Mouse (Mus musculus) urinary bladder, postnatal 4 days (tissue): ENCODE measurements at regions not wholly inside any gene's neighbourhood (a gene's known extent, or its start where the extent isn't known, plus 50 kb on each side); places are given as distances from the start of the nearest gene placed in this dataset.

Experiments
- DNase-seq, 2 experiments: peaks; one replicate each; pipeline ENCODE4 v3.0.0; 2021 to 2022; ENCODE audit warnings: low spot score in 2 of 2

DNA sequence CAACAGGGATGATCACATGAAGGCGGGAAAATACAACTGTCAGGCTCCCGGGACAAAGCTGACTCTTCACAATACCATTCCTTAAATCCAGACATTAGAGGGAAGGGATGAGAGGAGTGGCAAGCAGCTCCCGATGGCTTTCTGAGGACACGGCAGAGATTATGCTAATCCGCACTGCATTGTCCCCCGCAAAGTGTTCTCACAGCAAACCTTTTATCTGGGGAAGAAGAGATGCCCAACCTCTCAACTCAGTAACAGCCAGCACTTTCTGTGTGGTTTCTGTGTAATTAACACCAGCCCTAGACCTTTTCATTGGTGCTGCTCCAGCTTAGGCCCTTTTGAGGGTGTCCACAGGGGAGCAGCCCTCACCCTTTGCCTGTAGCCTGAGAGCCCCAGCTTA lies 137.9 kb downstream of the Barhl2 start:
- DNase-seq = no peak

DNA sequence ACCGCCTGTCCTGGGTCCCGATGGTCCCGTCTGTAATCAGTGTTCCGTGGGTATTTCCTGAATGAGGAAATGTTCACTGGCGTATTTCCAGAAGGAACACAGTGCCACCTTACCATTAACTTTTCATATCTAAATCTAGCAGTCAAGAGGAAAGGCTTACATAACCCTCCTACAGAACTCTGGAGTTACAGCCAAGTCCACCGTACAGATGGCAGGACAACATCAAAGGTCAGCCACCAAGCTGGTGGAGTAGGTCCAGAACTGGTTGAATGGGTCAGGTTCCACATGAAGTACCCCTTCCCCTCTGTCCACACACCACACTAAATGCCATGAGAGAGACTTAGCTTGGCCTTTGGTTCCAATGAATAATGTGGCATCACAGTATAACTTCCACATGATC lies 139.7 kb downstream of the Barhl2 start:
- no peak for DNase-seq

DNA sequence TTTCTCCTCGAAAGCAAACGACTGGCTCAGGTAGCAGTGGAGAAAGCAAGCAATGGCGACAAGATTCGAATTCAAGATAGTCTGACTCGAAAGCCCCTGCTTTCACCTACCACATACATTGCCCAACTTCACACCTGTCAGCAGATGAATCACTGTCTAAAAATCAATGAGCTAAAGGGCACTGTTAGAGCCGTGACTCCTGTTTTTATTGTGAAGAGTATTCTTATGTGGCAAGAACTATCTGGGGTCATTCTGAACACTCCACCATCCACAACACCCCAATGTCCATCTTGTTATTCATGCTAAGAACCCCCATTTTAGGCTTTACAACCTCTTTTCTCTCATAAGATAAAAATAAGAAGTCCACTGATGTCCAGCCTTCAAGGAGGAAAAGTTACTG lies 144.1 kb downstream of the Barhl2 start:
- DNase-seq = no peak

DNA sequence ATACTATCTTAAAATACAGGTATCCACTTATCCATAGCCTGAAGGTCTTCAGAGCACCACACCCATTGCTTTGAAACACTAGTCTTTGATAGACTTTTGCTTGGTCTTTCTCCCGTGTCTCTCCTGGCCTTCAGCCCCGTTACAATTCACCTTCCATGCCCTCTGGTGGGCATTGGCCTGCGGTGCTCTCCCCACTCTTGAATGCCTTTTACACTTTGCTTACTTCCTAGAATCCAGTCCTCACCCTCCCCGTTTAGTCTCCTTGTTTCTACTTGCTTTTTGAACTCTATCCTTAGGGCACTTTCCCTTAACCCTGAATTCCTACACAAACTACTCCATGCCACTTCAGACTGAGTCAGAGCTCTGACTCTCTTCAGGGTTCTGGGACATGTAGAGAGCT lies 156.6 kb downstream of the Barhl2 start:
- DNase-seq = no peak

DNA sequence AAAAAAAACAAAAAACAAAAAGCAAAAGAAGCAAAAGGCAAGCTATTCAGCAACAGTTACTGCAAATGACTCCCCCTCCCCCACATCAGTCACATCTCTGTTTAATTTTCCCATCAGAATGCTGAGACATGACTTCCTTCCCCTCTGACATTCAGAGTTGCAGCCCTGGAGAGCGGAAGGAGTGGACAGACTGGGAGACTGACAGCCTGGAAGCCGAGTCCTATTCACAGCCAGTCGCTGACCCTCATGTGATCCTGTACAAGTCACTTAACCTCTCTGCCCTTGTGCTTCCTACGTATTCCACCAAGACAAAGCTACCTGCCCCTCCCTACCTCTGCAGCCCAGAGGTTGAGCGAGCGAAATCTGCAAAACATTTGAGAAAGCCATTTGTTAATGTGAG lies 161.2 kb downstream of the Barhl2 start:
- no peak for DNase-seq

DNA sequence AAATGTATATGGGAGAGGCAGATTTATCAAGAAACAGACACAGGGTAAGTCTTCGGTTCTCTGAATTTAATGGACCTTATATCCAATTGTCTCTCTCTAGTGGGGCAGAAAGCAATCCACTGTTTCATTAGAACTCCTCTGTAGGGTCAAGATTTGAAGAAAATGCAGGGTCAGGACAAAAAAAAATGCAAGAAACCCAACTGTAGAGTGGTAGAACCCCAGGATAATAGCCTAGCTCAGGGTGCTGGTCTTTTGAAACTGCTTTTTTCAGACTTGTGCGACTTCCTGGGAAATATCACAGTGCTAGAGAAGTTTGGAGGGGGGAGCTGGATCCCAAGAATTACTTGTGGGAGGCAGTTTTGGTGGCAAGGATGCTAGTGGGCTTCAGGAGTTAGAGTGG lies 162.0 kb downstream of the Barhl2 start:
- DNase-seq = no peak

DNA sequence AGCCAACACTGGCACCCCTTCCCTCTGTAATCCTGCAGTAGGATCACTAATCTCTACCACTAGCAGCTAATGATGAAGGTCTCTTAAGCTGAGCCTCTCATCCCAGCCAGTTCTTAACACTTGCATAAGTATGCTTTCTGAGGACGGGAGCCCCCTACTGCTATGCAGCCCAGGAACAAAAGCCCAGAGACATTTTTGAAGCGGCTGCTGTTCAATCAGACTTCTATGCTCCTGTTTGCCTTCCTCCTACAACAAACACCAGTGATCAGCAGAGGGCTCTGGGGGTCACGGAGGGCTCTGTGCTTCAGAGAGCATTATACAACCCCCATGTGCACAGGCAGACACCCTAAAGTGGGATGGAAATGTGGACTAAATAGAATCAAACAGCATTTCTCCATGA lies 162.4 kb downstream of the Barhl2 start:
- DNase-seq = no peak

DNA sequence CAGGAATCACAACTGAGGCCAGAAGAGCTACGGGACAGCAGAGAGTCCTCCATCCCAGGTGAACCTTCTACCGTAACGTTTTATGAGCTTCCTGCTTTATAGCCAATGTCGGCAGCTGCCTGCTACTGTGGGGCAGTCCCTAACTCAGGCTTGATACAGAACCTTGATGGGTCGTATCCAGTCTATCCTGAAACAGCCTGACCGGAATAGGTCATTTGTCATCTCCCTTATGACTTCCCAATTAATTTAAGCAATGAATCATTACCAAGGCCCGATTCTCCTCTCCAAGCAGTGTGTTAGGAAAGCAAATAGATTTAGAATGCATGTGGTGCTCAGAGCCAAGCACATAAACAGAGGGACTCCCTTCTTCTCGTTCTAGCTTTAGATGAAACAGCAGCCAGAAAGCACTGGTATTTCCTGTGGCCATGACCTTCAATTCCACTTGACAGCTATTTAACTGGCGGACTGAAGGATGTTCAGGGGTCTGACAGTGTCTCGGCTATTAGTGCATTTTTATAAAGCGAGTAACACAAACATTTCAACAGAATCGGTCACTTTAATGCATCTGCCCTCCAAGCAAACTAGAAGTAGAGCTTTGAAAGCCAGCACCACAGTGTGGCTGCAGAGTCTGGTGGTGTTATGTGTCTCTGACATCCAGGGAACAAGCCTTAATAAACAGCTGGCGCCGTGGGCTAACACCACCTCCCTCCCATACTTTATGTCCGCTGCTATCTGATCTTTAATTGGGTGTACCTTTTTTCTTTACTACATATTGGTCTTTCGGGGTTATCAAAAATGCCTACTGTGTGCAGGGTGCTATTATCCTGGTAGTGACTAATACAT lies 165.4 kb downstream of the Barhl2 start:
- no peak for DNase-seq

DNA sequence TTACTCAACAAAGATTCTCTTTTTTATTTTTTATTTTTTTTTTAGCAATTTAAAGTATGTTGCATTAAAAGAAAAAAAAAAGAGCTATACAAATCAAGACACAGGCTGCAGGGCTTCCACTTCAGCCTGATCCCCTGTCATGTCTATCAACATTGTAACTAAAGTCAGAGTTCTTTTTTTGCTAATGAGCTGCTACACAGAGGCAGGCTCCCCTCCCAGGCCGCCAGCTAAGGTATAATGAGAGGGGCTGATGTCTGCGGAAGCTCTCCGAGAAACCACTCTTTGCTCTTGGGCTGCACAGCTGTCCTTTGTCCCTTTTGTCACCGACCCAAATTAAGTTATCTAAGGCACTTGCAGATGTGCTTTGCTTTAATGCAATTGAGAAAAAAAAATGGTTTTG lies 172.8 kb downstream of the Barhl2 start:
- DNase-seq = no peak

DNA sequence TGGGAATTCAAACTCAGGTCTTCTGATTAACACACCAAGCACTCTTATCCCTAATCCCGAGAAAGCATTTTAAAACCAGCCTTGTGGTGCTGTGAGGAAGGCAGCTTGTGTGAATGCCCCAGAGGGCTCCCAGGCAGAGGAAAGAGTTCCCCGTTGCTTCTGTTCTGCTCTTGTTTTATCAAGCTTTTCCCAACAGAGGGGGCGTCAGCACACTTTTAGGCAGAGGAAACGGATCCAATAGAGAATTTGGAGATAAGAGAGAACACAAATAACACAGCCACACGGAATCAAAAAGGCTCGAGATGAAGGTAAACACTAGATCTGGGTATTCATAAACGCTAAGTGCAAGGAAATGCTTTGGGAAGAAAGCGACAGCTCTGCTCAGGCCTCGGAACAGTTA lies 173.2 kb downstream of the Barhl2 start:
- DNase-seq = no peak

DNA sequence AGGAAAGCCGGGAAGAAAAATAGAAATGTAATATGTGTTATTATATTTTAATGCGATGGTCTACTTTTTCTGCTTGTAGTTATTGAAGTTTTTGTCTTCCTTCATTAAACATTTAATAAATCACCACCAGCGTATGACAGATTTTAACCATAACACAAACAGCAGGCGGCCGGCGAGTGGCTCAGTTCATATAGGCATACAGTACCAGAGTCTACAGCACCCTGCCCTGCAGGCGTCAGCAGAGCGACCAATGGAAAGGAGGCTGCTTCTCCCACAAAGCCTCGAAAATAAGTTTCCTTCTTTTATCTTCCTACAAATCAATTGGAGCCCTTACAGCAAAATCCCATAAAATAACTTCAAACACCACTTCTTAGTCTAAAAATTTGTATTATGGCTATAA lies 175.3 kb downstream of the Barhl2 start:
- no peak for DNase-seq

DNA sequence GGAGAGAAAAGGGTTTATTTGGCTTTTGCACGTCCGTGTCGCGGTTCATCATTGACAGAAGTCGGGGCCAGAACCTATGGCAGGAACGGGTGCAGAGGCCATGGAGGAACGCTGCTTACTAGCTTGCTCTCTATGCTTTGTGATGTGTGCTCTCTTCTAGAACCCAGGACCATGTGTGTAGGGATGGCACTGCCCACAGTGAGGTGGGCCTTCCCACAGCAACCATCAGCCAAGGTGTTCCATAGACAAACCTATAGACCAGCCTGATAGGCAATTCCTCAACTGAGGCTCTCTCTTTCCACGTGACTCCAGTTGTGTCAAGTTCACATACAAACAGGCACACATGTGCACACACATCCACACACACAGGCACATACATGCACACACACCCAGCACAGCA lies 180.2 kb downstream of the Barhl2 start:
- DNase-seq = no peak

DNA sequence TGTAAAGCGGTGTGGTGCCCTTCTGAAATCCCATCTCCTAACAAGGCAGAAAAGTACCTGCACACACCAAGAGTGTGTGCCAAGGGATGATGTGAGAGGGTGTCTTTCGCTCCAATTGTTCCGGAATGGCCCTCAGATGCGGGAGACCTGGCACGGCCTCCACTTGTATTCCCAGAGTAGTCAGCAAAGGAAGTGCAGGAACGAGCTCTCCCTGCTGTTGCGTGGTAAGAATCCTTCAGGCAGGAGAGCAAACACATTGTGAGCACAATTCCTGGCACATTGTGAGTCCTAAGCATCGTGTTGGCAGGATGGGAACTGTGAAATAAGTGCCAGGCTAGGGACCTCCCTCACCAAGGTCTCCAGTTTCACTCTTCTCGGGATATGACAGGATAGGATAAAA lies 180.7 kb downstream of the Barhl2 start:
- no peak for DNase-seq

DNA sequence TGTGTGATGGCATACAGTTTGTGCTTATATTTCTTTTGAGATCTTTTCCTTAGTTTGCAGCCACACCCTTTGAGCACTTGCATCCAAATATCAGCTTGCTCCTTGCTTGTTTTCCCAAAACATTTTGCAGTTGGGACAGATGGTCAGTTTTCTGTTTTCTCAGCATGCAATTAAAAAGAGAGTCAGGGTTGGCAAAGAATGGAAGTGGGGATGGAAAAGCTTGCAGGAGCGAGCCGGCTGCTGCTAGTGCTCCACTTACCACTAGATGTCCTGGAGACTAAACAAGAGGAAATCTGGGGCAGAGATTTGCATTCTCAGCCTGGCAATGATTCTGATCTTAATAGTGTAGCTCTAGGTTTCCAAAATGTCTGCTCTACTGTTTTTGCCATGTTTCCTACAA lies 181.8 kb downstream of the Barhl2 start:
- no peak for DNase-seq

DNA sequence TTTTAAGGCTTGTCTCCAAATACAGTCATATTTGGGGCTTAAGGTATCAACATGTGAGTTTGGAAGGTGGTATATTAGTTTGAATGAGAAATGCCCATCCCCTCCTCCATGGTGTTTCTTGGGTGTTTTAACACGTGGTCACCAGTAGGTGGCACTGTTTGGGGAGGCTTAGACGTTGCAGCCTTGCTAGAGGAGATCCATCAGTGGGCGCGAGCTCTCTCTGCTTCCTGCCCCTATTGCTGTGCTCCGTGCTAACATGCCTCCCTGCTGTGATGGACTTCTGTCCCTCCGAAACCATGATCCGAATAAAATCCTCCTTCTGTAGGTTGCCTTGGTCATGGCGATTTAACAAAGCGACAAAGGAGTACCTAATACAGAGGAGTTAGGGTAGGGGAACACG lies 183.3 kb downstream of the Barhl2 start:
- no peak for DNase-seq

DNA sequence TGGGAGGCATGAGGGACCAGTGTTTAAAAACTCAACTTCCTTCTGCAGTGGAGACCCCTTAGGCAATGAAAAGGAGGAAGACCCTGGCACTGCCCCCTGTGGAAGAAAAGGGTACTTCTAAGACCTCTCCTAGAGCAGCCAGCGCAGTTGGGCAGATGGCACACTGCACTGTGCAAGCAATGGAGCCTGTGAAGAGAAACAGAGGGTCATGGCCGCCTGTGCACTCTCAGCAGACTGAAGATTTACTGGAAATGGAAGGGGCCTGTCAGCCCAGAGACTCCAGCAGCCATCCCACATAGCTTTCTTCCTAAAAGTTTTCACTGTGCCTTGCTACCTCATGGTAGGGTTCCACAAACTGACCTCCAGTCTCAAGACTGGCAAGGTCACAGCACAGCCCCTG lies 193.4 kb downstream of the Barhl2 start:
- DNase-seq = no peak

DNA sequence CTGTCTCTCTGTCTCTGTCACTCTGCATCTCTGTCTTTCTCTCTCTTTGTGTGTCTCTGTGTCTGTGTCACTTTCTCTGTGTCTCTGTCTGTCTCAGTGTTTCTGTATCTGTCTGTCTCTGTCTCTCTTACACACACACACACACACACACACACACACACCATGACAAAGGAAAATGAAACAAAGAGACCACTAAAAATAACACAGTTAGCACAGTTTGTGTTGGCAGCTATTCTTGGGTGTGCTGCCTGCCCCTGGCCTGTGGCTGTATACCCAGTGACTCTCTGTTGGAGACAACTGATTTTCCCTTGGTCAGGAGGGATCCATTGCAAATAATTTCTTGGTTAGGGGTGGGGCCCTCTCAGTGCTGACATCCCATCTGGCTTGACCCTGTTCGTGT lies 200.8 kb downstream of the Barhl2 start:
- no peak for DNase-seq

DNA sequence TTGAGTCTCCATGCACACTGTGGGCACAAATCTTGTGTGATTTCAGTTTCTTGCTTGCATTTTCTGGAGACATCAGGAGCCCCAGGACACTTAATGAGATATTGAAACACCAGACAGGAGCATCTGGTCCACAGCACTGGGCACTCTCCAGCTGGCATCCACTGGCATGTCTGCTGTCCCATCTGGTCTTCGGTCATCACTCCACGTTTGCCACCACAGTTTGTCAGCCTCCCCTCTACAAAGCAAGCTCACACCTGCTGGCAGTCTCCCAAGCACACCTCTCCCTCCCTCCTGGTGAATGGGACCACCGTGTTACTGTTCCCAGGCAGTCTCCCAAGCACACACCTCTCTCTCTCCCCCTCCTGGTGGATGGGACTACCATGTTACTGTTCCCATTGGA lies 228.8 kb downstream of the Barhl2 start:
- DNase-seq = no peak

DNA sequence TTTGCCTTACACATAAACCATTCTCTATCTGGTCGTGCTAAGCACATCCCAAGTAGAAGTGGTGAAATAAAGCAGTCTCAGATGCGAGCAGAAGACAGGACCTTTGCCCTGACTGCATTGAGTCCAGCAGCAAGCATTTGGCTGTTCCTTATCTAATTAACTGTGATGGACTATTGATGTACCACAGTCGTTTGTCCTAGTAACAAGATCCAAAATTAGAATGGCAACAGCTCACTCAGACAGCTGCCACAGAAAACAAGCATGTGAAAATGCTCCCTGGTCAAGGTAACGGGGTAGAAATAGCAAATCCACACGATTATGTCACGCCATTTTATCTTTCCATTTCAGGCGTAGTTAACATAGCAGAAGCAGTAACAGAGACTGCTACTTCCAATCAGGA lies 233.8 kb downstream of the Barhl2 start:
- DNase-seq = no peak

DNA sequence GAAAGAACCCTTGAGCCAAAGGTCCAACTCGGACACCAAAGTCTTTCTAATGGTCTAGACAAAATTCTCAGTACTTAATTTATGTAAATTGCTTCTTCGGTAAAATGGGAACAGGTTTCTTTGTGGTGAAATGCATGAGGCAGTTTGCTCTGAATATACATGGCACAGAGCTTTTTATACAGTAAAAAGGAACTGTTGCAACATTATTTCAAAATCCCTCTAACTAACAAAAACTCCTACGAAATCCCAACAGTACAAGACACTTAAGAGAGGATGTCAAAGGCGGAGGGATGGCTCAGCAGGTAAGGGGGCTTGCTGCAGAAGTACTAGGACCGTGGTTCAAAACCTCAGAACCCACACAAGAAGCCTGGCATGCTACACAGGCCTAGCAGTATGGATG lies 248.4 kb downstream of the Barhl2 start:
- DNase-seq = no peak

DNA sequence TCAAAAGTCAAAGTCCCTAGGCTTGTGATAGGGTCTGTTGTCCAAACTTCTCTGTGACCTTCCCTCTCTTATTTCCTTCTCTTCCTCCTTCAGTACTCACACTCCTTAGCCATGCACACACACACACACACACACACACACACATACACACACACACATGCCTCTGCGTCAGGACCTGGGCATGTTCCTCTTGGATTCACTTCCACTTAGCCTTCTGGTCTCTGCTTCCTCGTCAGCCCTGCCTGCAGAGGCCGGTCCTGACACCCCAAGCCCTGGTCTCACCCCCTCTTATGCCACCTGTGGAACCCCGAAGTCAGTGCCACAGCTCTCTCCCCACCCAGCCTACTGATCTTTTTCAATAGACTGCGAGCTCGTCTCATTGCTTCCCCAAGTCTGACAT lies 250.3 kb downstream of the Barhl2 start:
- DNase-seq = no peak

DNA sequence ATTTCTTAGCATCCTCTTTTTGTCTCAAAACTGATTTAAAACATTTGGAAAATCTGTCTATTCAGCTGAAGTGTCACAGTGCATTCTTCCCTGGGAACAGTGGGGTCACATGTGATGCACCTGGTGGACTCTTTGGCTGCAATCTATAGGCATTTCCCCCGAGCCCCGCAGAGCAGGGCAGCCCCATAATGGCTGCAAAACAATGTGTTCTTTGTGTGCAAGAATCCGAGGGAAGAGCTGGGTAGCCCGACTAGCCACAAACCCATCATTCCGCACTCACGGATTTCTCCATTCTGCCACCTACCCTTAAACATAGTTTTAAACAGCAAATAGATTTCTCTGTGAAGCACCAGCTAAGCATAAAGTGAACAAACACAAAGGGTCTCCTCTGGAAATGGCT lies 252.2 kb downstream of the Barhl2 start:
- DNase-seq = no peak

DNA sequence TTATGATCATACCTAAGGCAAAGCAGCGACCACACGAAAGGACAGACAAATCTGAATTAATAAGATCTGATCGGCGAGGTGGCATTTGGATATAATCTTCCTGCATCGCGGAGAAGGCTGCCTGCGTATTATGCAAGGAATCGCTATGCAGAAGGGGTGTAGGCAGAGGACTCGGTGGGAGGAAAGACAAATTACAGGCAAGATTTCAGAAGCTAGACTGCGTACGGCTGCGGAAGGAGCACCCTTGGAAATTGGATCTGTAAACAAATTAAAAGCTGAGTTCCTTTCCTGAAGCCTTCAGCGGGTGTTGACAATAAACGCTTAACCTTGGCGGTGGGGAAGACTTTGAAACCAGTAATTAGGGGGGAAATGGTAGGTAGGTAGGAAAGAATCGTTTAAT lies 257.3 kb downstream of the Barhl2 start:
- DNase-seq = no peak

DNA sequence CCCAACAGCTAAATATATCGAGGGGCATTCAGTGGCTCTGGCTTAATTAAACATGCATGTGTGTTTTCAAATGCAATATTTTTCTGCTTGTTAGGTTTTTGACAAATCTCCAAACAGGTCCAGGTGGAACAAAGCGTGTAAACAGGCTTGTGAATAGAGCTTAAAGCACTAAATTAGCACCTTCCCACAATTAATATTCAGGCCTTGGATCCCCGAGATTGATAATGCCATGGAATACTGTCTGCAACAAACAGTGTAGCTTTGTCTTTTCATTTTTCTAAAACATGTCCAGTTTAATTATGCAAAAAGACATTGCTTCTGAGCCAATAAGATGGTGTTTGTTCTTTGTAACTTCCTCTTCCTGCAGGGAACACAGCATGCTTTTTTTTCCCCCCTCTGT lies 258.9 kb downstream of the Barhl2 start:
- no peak for DNase-seq
